Mouse (Mus musculus): Measurements from ENCODE around the gene Rps12. TPM values are rescaled to one million over a fixed set of nuclear protein-coding genes. Genes with fewer than 3 reads are reported as not detected.

The Rps12 gene
- total and polyA plus RNA-seq, 3 experiments, result 189 to 603 (median 223) TPM

- TF ChIP-seq CTCF (IDR thresholded peaks at IDR 0.05) (no peak), EP300 (IDR thresholded peaks at IDR 0.05; ENCODE audit: insufficient read depth, low read depth, low read length) (no peak), POLR2A (IDR thresholded peaks at IDR 0.05; ENCODE audit: insufficient read depth, low read depth, low read length) (no peak)
- Histone ChIP-seq H3K4me3 (no peak overlapping the region), H3K9ac (ENCODE audit: low read depth, low read length) (no peak overlapping the region), H3K27ac (no peak overlapping the region), H3K27me3 (ENCODE audit: control insufficient read depth, insufficient read depth, low read length) (no peaks in the 10 kb centered on the region), H3K36me3 (ENCODE audit: control insufficient read depth, insufficient read depth, low read length) (no peaks in the 10 kb centered on the region), H3K79me2 (replicated peaks; ENCODE audit: control insufficient read depth, insufficient read depth, low read length) (no peaks in the 10 kb centered on the region), H3K4me1 (ENCODE audit: control insufficient read depth, insufficient read depth, low read length) (no peaks in the 10 kb centered on the region)
- no peak for DNase-seq
- intact Hi-C loops (cut with DNase I), result no loop called here
- WGBS, result 70% methylated on average over 7 of the region's 7 CpGs
Observed at GRCm38 (mm10) chr10:23754166-23754565, 32.9 kb downstream of the Rps12 start.

Other genes starting within 250 kb of the Rps12 start
- gene Slc18b1, start 9.7 kb upstream of the Rps12 start, total RNA-seq (2021), result 1 to 10 TPM; 7.6 to 9.2 TPM
- 5.8 and 9.3 TPM in 2 replicates for gene Slc18b1, start 9.7 kb upstream of the Rps12 start, polyA plus RNA-seq (2012; rRNA removed)
- gene Vnn3, start 64.2 kb upstream of the Rps12 start, total RNA-seq (2021), result not detected
- gene Vnn3, start 64.2 kb upstream of the Rps12 start, polyA plus RNA-seq (2012; rRNA removed), result 0.26 and 0.33 TPM in 2 replicates
- gene Vnn1, start 107.4 kb upstream of the Rps12 start, total RNA-seq (2021), result under 1 TPM; 0.30 to 0.31 TPM
- 0.62 and 0.67 TPM in 2 replicates for gene Vnn1, start 107.4 kb upstream of the Rps12 start, polyA plus RNA-seq (2012; rRNA removed)
- not detected for gene Taar1, start 133.1 kb upstream of the Rps12 start, total RNA-seq (2021)
- not detected in 2 replicates for gene Taar1, start 133.1 kb upstream of the Rps12 start, polyA plus RNA-seq (2012; rRNA removed)
- gene Taar2, start 151.3 kb upstream of the Rps12 start, total RNA-seq (2021), result not detected
- gene Taar2, start 151.3 kb upstream of the Rps12 start, polyA plus RNA-seq (2012; rRNA removed), result not detected in 2 replicates
- gene Taar3, start 162.3 kb upstream of the Rps12 start, total RNA-seq (2021), result not detected
- gene Taar3, start 162.3 kb upstream of the Rps12 start, polyA plus RNA-seq (2012; rRNA removed), result not detected in 2 replicates
- gene Taar4, start 173.2 kb upstream of the Rps12 start, total RNA-seq (2021), result not detected
- gene Taar4, start 173.2 kb upstream of the Rps12 start, polyA plus RNA-seq (2012; rRNA removed), result not detected in 2 replicates
- gene Taar5, start 183.4 kb upstream of the Rps12 start, total RNA-seq (2021), result not detected
- gene Taar5, start 183.4 kb upstream of the Rps12 start, polyA plus RNA-seq (2012; rRNA removed), result not detected in 2 replicates
- gene Taar6, start 198.4 kb upstream of the Rps12 start, total RNA-seq (2021), result not detected
- gene Taar6, start 198.4 kb upstream of the Rps12 start, polyA plus RNA-seq (2012; rRNA removed), result not detected in 2 replicates
- not detected for gene Taar7a, start 206.2 kb upstream of the Rps12 start, total RNA-seq (2021)
- gene Taar7a, start 206.2 kb upstream of the Rps12 start, polyA plus RNA-seq (2012; rRNA removed), result not detected in 2 replicates
- not detected for gene Taar7b, start 212.7 kb upstream of the Rps12 start, total RNA-seq (2021)
- not detected in 2 replicates for gene Taar7b, start 212.7 kb upstream of the Rps12 start, polyA plus RNA-seq (2012; rRNA removed)
- not detected for gene Taar7d, start 239.9 kb upstream of the Rps12 start, total RNA-seq (2021)
- not detected in 2 replicates for gene Taar7d, start 239.9 kb upstream of the Rps12 start, polyA plus RNA-seq (2012; rRNA removed)